Mouse (Mus musculus) embryonic fibroblast, embryonic 13.5 days (primary cell): ENCODE measurements at regions not wholly inside any gene's neighbourhood (a gene's known extent, or its start where the extent isn't known, plus 50 kb on each side); places are given as distances from the start of the nearest gene placed in this dataset.

Source experiments
- H3K27ac ChIP-seq: 2 replicates; pipeline ENCODE4 v1.5.1; 2012; ENCODE audit warnings: low read length, control low read depth, inconsistent platforms; ENCODE audit not compliant: insufficient read depth
- H3K4me1 ChIP-seq: 2 replicates; pipeline ENCODE4 v1.6.1; 2011; ENCODE audit warnings: low read length; ENCODE audit not compliant: control insufficient read depth, insufficient read depth
- H3K4me3 ChIP-seq: 2 replicates; pipeline ENCODE4 v1.5.1; 2011; ENCODE audit warnings: mild to moderate bottlenecking, control low read depth, low read length; ENCODE audit not compliant: insufficient read depth
- CTCF ChIP-seq: IDR thresholded peaks from 2 replicates; pipeline ENCODE4 v1.5.1; 2011; ENCODE audit warnings: mild to moderate bottlenecking, control low read depth, low read length, moderate library complexity, borderline replicate concordance; ENCODE audit not compliant: insufficient read depth
- POLR2A ChIP-seq: IDR thresholded peaks from 2 replicates; pipeline ENCODE4 v1.6.1; 2011; ENCODE audit warnings: low read depth, mild to moderate bottlenecking, control low read depth, low read length, moderate library complexity

DNA sequence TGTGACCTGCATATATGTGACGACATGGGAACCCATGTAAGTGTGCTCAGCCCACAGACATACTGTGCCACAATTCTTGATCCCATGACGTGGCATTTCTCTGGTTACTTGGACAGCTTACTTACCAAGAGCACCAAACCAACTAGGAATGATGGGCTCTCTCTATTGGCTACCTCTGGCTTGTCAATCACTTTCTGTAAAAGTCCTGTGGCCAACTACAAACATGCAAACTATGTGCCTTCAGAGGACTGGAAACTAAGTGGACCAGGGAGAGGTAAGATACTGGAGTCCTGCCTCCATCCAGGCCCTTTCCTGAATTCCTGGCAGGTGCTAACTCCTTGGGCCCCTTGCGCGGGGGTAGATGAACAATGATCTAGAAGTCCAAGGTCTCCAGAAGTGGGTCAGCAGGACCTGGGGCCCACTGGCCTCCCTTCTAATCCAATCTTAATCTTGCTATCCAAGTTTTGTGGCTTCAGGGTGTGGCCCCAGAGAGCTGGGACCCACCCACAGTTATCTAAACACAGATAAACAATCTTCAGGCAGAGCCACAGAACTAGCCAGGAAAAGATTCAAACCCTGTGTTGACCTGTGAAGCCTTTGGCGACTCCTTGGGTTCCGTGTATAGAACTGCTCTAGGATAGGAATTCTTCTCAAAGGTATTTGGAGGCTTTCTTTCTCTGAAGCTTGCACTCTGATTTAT, 163.7 kb upstream of the Spdye4c start:
- Histone ChIP-seq H3K4me1 (peaks cover 14% of the 10 kb centered on the region), H3K27ac (peak overlapping the region; percentile 95), H3K4me3 (peak overlapping the region; percentile 75)
- no peak for TF ChIP-seq CTCF
- no peak for TF ChIP-seq POLR2A

- TF ChIP-seq CTCF (no peak), POLR2A (peak; percentile 41)
- Histone ChIP-seq H3K4me1 (peaks cover 14% of the 10 kb centered on the region), H3K27ac (peak overlapping the region; percentile 95), H3K4me3 (peak overlapping the region; percentile 75)
These were observed 162.9 kb upstream of the Spdye4c start for GRCm38 (mm10) chr2:128428154-128428553.

DNA sequence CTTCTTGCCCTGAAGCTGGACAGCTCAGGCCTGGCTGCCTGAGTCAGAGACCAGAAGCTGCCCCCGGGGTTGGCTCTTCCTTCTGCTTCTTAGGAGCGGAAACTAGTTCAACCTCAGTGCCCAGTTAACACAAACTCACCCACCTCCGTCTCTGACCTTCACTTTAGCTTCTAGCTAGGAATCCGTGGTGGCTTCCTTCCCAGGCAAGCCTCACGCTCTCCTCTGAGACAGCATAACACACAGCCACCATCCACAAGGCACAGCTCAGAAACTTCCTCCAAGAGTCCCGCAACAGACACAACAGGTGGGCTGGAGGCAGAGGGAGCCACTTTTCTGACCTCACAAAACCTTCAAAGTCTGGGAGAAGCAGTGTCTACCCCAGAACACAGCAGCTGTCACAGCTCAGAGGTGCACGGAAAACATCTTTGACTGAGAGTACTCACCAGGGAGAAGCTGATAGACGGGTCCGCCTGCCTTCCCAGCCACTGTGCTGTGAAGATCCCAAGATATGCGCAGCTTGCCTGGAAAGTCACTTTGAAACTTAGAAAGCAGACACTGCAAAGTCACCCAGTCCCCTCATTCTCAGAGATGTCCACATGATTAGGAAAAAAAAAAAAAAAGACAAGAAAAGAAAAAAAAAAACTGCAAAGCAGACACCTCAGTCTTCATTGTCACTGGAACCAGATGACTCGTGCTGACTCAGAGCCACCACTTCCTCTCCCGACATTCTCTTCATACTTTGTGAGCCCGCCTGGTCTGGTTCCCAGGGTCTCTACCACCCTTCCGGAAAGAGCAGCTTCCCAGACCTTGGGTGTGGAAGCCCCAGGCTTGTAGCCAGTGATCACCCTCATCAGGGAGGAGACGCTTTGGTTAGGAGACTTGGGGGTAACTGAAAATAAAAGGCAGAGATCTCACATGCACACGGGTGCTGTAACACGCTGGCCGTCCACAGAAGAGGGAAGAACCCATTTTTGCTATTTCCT, 162.1 kb upstream of the Spdye4c start:
- peak overlapping the region; percentile 95 for H3K27ac ChIP-seq
- H3K4me3 ChIP-seq = peak overlapping the region; percentile 75
- H3K4me1 ChIP-seq = peaks cover 13% of the 10 kb centered on the region
- peak; percentile 56 for TF ChIP-seq POLR2A
- no peak for TF ChIP-seq CTCF

DNA sequence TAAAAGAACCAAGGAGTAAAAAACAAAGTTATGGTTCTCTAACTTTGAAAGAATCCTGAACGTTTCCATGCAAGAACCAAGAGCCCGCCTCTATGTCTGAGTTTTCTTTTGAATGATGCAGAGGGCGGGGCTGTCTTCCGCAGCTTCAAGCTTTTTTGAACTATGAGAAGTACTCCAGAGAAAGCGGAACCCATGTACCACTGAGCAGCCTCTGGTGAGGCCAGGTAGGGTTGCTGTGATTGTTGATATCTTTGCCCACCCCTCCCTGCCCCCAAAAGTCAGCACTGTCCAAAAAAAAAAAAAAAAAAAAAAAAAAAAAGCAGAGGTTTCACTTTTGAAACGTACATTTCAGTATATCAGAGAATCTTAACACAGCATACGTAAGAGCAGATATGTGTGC, 161.2 kb upstream of the Spdye4c start:
- peaks cover 13% of the 10 kb centered on the region for H3K4me1 ChIP-seq
- TF ChIP-seq CTCF = no peak
- peak; percentile 58; the same call in 1 of the 2 replicates for TF ChIP-seq POLR2A
- peak overlapping the region; percentile 95 for H3K27ac ChIP-seq

GRCm38 (mm10) chr2:128430776-128431291, 160.2 kb upstream of the Spdye4c start:
- Histone ChIP-seq H3K4me1 (peaks cover 13% of the 10 kb centered on the region), H3K27ac (peak overlapping the region; percentile 95), H3K4me3 (no peak overlapping the region)
- TF ChIP-seq POLR2A (no peak), CTCF (no peak)

More for the DNA sequence above, 161.2 kb upstream of the Spdye4c start:
- no peak overlapping the region for H3K4me3 ChIP-seq

DNA sequence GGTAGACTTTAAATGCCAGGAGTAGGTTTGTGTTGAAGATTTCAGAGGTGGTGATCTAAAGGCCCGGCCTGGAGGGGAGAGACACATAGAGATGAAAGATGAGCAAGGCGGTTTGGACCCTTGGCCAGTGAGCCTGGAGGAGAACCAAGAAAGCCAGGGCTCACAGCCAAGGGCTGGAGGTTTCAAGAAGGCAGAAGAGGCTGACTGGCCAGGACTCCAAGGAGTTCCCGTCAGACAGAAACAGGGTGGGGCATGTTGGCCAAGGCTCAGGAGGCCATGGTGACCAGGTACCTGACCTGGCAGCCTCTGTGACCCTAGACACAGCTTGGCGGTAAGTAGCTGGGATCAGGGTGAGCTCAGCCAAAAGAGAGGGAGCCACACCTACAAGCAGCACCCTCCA, 159.3 kb upstream of the Spdye4c start:
- peaks cover 8% of the 10 kb centered on the region for H3K4me1 ChIP-seq
- TF ChIP-seq POLR2A (no peak), CTCF (no peak)
- peak overlapping the region; percentile 95 for H3K27ac ChIP-seq
- H3K4me3 ChIP-seq = no peak overlapping the region

DNA sequence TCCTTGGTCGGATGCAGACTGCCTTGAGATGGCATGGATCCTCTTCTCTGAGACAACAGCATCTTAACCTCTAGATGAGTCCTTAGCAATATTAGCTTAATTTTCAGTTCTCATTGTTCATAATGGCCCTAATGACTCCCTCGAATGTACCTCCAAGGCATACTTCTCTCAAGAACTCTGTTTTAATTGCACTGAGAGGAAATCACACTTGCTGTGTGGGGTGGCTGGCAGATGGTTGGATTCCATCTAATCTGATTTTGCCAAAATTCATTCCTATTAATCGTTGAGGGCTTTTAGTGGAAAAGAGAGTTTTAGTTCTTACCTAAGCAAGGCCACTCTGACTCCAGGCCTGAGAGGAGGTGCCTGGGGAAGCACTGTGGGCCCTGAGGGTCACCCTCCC, 158.3 kb upstream of the Spdye4c start:
- H3K27ac ChIP-seq = no peak overlapping the region
- peaks cover 5% of the 10 kb centered on the region for H3K4me1 ChIP-seq
- TF ChIP-seq CTCF (no peak), POLR2A (no peak)
- no peak overlapping the region for H3K4me3 ChIP-seq

GRCm38 (mm10) chr2:128433553-128434081, 157.4 kb upstream of the Spdye4c start:
- Histone ChIP-seq H3K4me1 (peaks cover 5% of the 10 kb centered on the region), H3K27ac (no peak overlapping the region), H3K4me3 (no peak overlapping the region)
- TF ChIP-seq CTCF = no peak
- TF ChIP-seq POLR2A = no peak

- H3K27ac ChIP-seq = no peak overlapping the region
- TF ChIP-seq POLR2A (no peak), CTCF (no peak)
- H3K4me3 ChIP-seq = no peak overlapping the region
- H3K4me1 ChIP-seq = peaks cover 5% of the 10 kb centered on the region
These were observed 156.6 kb upstream of the Spdye4c start for GRCm38 (mm10) chr2:128434200-128434977.
